Mouse (Mus musculus): ENCODE data around the gene Mpig6b.

Gene Mpig6b

GRCm38 (mm10) chr17:35058911-35059892 lies 6.8 kb downstream of the Mpig6b start, which contains the start of gene Ddah2:
Gene Ddah2, plus strand, starts transcription at chr17:35059035.
- DNase-seq (ENCODE audit: low spot score) = peak; percentile 97

GRCm38 (mm10) chr17:35058316-35058715 lies 7.7 kb downstream of the Mpig6b start:
- DNase-seq (ENCODE audit: low spot score) = no peak

DNA sequence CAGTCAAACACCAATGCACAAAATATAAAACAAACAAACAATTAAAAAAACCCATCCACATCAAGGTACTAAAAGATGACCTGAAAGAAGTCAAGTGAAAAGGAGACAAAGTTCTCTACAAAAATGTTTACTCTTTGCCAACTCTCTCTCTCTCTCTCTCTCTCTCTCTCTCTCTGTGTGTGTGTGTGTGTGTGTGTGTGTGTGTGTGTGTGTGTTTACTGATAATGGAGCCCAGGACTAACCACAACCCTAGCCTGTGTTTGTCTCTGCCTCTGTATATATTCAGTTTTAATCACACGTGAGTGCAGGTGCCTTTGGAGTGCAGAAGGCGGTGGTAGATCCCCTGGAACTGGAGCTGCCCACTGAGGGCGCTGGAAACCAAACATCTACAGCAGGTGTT lies 8.9 kb downstream of the Mpig6b start:
- no peak for DNase-seq (ENCODE audit: low spot score)

DNA sequence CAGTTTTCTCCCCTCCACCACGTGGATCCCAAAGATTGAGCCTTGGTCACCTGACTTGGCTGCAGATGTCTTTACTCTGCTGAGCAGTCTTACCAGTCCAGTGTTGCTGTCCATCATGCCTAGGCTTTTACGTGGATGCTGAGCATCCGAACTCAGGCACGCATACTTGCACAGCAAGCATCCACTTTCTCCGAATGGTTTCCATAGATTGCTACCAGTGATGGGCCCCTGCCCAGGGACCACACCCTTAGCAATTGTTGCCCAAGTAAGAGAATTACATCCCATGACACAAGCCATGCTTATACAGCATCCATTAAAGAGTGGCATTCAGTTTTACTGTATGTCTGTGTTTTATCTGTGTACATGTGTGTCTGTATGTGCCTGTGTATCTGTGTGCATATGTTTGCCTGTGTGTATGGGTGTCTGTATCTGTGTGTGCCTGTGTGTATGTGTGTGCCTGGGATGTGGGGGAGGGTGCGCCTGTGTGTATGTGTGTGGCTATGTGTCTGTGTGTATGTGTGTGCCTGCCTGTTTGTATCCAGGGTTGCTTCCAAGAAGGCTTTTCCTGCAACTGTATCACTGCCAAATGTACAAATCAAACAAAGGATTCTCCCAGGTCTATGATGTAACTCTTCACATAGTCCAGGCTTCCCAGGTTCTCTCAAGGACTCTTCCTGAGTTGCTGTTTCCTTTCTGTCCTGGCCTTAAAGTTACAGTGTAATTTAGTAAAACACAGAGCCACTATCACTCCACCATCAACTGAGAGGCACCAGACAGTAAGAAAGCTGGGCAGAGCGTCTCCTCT lies 10.1 kb downstream of the Mpig6b start:
- no peak for DNase-seq (ENCODE audit: low spot score)

GRCm38 (mm10) chr17:35052271-35052798 lies 13.6 kb downstream of the Mpig6b start:
- DNase-seq (ENCODE audit: low spot score) = no peak

DNA sequence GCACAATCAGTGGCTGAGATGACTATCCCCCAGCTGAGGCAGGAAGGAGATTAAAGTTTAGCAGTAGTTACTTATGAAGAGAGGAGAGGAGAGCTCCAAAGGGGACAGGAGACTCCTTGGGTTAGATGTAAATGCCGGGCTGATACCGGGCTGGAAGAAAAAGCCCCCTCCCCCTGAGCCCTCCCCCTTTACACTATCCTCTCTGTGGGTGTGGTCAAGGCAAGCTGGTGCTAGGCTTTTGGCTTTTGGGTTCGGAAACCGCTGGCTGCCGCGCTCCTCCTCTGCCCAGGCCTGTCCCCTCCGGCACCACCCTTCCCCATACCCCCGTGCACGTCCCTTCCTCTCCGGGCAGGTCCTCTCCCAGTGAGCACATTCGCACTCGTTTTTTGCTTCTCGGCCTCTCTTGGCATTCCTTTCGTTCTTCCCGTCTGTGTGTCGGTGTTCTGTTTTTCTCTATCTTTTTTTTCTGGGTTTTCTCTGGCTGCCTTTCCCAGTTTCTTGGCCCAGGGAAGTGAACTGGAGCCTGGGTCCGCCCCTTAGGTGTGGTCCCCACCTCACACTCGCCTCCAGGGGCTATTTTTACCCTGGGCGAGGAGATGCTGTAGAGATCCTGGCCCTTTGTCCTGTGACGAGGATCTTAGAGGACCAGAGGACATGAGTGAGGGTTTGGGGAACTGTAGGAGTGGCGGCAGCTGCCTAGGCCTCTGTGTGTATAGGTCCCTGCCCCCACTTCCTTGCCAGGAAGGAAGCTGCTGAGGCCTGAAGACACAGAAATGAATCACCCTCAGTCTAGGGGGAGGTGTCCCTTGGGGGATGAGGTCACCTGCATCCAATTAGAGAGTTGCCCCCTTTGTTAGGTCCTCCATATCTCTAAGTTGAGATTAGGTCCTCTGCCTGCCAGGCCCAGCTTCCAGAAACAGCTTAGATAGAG lies 14.6 kb downstream of the Mpig6b start:
- peak; percentile 67 for DNase-seq (ENCODE audit: low spot score)

GRCm38 (mm10) chr17:35050126-35050750 lies 15.7 kb downstream of the Mpig6b start:
- peak; percentile 86 for DNase-seq (ENCODE audit: low spot score)

GRCm38 (mm10) chr17:35049561-35050016 lies 16.4 kb downstream of the Mpig6b start, which contains the start of gene Clic1:
Gene Clic1, plus strand, starts transcription at chr17:35049966.
- peak; percentile 76 for DNase-seq (ENCODE audit: low spot score)

DNA sequence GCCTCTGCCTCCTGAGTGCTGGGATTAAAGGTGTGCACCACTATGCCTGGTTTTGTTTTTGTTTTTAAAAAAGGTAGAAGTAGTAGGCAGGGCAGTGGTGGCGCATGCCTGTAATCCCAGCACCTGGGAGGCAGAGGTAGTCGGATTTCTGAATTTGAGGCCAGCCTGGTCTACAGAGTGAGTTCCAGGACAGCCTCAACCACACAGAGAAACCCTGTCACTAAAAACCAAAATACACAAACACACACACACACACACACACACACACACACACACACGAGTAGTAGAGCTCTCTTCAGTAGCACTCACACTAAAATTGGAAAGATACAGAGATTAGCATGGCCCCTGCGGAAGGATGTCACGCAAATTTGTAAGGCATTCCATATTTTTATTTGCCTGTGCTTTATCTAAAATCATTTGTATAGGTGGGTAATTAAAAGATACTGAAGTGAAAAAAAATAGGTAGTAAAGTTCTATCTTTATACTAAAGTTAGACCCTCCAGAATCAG lies 17.0 kb downstream of the Mpig6b start:
- DNase-seq (ENCODE audit: low spot score) = no peak

DNA sequence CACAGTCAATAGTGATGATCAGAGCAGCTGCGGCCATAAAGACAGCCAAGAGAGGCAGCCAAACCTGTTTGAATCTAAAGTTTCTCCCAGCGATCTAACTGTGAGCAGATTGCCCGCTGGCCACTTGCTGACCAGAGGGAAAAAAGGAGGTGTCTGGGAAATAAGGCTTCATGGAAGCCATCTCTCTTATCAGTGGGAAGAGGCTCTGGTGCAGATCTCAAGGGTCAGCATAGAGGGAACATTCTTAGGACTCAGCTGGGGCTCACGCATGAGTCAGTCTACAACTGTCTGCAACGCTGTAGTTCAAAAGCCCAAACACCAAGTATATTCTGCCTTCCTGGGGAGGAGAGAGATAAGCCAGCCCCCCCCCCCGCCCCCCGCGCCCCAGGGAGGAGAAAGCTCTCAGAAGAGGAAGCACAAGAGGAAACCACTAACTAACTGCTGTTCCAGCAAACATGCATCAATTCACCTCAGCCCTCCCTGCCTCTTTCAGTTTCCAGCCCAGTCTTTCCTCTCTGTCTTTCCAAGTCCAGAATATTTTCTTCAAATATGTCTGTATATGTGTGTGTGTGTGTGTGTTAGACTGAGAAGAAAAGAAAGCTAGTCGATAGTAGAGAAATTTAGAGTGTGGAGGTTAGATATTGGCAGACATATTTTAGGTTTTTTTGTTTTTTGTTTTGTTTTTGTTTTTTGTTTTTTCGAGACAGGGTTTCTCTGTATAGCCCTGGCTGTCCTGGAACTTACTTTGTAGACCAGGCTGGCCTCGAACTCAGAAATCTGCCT lies 17.6 kb downstream of the Mpig6b start:
- DNase-seq (ENCODE audit: low spot score) = no peak

GRCm38 (mm10) chr17:35047688-35048087 lies 18.3 kb downstream of the Mpig6b start:
- DNase-seq (ENCODE audit: low spot score) = no peak

DNA sequence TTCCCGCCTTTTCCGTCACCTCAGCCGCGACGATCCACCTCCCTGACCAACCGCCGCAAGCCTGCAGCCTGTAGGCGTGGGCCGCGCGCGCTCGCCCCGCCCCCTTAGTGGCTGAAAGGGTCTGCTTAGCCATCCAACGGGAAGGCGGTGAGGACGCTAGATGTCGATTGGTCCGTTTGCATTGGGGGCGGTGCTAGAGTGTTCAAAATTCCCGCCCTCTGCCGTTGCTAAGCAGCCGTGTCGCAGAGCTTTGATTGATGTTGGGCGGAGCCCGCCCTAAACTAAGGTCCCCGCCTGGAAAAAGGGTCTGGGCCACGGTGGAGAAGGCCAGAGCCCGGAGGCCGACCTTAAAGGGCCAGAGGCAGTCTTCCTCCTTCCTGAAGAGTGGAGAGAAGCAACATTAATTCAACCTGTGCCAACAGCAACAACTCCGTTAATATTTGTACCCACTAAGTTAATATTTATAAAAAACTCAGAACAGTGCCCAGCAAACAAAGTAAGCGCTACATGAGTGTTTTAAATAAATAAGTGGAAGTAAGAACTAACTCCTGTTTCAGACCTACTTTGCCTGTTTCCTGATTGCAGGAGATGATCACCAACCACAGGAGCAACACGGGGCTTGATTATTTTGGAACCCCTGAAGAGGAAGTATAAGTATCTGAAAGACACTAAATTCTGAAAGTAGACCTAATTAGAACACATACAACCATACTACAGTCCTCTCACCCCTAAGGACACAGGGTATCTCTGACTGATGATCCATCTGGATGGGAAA lies 19.1 kb downstream of the Mpig6b start, which contains the start of gene Msh5:
Gene Msh5 (minus strand): TSS at position 65 of the 775 bp plus-strand sequence.
- DNase-seq (ENCODE audit: low spot score) = peak; percentile 99

DNA sequence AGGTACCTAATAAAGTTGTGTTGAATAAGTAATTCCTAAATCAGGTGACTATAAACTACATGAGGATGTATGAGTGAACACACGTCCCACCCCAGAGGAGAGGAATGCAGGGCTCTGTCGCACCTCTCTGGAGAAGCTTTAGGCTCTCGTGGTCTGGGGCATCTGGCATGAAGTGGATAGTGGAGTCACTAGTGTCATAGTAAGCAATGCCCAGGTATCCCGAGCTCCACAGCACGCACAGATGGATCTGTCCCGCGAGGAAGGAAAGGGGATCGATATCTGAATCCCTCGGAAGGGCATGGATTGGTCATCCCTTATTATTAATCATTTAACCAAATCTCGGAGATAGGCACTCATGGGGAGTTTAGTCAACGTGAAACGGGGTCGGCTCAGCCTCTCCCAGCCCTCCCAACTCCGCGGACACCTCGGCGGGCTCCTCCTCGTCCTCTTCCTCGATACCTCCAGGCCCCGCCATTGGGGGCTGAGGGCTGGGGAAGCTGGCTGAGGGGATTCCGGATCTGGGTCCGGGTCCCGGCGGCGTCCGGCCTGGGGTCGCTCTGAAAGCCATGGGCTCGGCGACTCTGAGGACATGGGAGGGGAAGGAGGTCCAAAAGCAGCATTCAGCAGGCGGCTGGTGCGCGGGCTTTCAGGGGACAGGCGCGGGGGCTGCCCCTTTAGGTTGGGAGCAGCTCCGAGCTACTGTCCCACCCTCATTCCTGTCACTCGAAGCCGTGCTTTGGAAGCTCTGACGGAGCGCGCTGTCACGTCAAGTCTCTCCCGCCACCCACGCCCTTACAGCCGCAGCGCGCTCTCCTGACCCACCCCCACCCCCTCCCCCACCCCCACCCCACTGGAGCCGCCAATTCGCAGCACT lies 19.9 kb downstream of the Mpig6b start:
- no peak for DNase-seq (ENCODE audit: low spot score)

GRCm38 (mm10) chr17:35044904-35045806 lies 20.8 kb downstream of the Mpig6b start:
- no peak for DNase-seq (ENCODE audit: low spot score)

DNA sequence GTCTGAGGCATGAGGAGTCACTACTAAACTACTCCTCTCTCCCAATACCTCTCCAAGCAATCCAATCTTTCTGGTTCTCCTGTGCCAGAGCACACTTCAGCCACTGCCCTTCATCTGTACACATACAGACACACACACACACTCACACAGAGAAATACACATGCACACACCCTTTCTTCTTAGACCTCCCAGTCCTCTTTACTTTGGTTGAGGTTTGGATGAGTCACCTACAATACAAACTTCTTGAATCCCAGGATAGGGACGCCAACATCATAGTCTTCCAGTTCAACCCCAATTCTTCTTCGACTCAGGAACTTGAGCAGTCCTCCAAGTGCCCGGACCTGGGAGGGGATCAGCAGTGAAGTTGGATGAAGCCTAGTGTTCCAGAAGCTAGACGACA lies 22.2 kb downstream of the Mpig6b start:
- no peak for DNase-seq (ENCODE audit: low spot score)

GRCm38 (mm10) chr17:35039121-35039873 lies 26.7 kb downstream of the Mpig6b start:
- no peak for DNase-seq (ENCODE audit: low spot score)

Measured in testis, postnatal 10 days (tissue).